Mouse (Mus musculus): ENCODE measurements around the gene C2cd4a. TPM values are rescaled to one million over a fixed set of nuclear protein-coding genes. Genes with fewer than 3 reads are reported as not detected.

C2cd4a gene
- polyA plus RNA-seq, 1 experiment from 2014 or later: not detected

GRCm38 (mm10) chr9:67864011-67864410, 31.9 kb upstream of the C2cd4a start:
- H3K9me3 ChIP-seq (ENCODE audit: control insufficient read depth, low read length): no peaks in the 10 kb centered on the region
- ATAC-seq (ENCODE audit: low FRiP score) (no peak), DNase-seq (ENCODE audit: low spot score, missing footprints) (no peak)
- H3K36me3 ChIP-seq (ENCODE audit: control insufficient read depth, insufficient read depth, low read length): no peaks in the 10 kb centered on the region
- H3K27me3 ChIP-seq (ENCODE audit: control insufficient read depth, insufficient read depth, low read length): no peaks in the 10 kb centered on the region
- H3K4me3 ChIP-seq (ENCODE audit: low read depth, low read length): no peak overlapping the region
- H3K27ac ChIP-seq (ENCODE audit: low read depth, low read length): no peak overlapping the region
- no peak overlapping the region for H3K4me2 ChIP-seq
- 66% methylated on average over 4 of the region's 4 CpGs for WGBS
- no peak overlapping the region for H3K9ac ChIP-seq (ENCODE audit: low read length)
- no peaks in the 10 kb centered on the region for H3K4me1 ChIP-seq (ENCODE audit: control insufficient read depth, insufficient read depth, low read length)

GRCm38 (mm10) chr9:67863332-67863731, 31.2 kb upstream of the C2cd4a start:
- H3K27me3 ChIP-seq (ENCODE audit: control insufficient read depth, insufficient read depth, low read length): no peaks in the 10 kb centered on the region
- WGBS: 90% methylated on average over 5 of the region's 5 CpGs
- H3K9me3 ChIP-seq (ENCODE audit: control insufficient read depth, low read length): no peaks in the 10 kb centered on the region
- H3K4me1 ChIP-seq (ENCODE audit: control insufficient read depth, insufficient read depth, low read length): no peaks in the 10 kb centered on the region
- DNase-seq (ENCODE audit: low spot score, missing footprints) (no peak), ATAC-seq (ENCODE audit: low FRiP score) (no peak)
- H3K9ac ChIP-seq (ENCODE audit: low read length): no peak overlapping the region
- no peak overlapping the region for H3K4me2 ChIP-seq
- H3K36me3 ChIP-seq (ENCODE audit: control insufficient read depth, insufficient read depth, low read length): no peaks in the 10 kb centered on the region
- no peak overlapping the region for H3K4me3 ChIP-seq (ENCODE audit: low read depth, low read length)
- no peak overlapping the region for H3K27ac ChIP-seq (ENCODE audit: low read depth, low read length)

GRCm38 (mm10) chr9:67860273-67860672, 28.1 kb upstream of the C2cd4a start:
- ATAC-seq (ENCODE audit: low FRiP score): no peak
- no peaks in the 10 kb centered on the region; the same call in 1 of the 2 replicates for H3K36me3 ChIP-seq (ENCODE audit: control insufficient read depth, insufficient read depth, low read length)
- no peak overlapping the region for H3K9ac ChIP-seq (ENCODE audit: low read length)
- H3K9me3 ChIP-seq (ENCODE audit: control insufficient read depth, low read length): no peaks in the 10 kb centered on the region
- DNase-seq (ENCODE audit: low spot score, missing footprints): no peak
- no peaks in the 10 kb centered on the region for H3K4me1 ChIP-seq (ENCODE audit: control insufficient read depth, insufficient read depth, low read length)
- H3K4me3 ChIP-seq (ENCODE audit: low read depth, low read length): no peak overlapping the region
- H3K4me2 ChIP-seq: no peak overlapping the region
- no peaks in the 10 kb centered on the region for H3K27me3 ChIP-seq (ENCODE audit: control insufficient read depth, insufficient read depth, low read length)
- H3K27ac ChIP-seq (ENCODE audit: low read depth, low read length): no peak overlapping the region
- WGBS: 90% methylated on average over 2 of the region's 2 CpGs

GRCm38 (mm10) chr9:67851150-67851549, 19.0 kb upstream of the C2cd4a start:
- no peaks in the 10 kb centered on the region for H3K36me3 ChIP-seq (ENCODE audit: control insufficient read depth, insufficient read depth, low read length)
- H3K9me3 ChIP-seq (ENCODE audit: control insufficient read depth, low read length): no peaks in the 10 kb centered on the region
- no peaks in the 10 kb centered on the region for H3K4me1 ChIP-seq (ENCODE audit: control insufficient read depth, insufficient read depth, low read length)
- DNase-seq (ENCODE audit: low spot score, missing footprints): no peak
- H3K4me3 ChIP-seq (ENCODE audit: low read depth, low read length): no peak overlapping the region
- no peak overlapping the region for H3K9ac ChIP-seq (ENCODE audit: low read length)
- no peak overlapping the region for H3K4me2 ChIP-seq
- H3K27me3 ChIP-seq (ENCODE audit: control insufficient read depth, insufficient read depth, low read length): no peaks in the 10 kb centered on the region
- no peak overlapping the region for H3K27ac ChIP-seq (ENCODE audit: low read depth, low read length)
- WGBS: 82% methylated on average over 4 of the region's 4 CpGs
- no peak for ATAC-seq (ENCODE audit: low FRiP score)

GRCm38 (mm10) chr9:67849846-67850245, 17.7 kb upstream of the C2cd4a start:
- DNase-seq (ENCODE audit: low spot score, missing footprints) (no peak), ATAC-seq (ENCODE audit: low FRiP score) (no peak)
- no peak overlapping the region for H3K4me2 ChIP-seq
- no peaks in the 10 kb centered on the region for H3K27me3 ChIP-seq (ENCODE audit: control insufficient read depth, insufficient read depth, low read length)
- H3K9me3 ChIP-seq (ENCODE audit: control insufficient read depth, low read length): no peaks in the 10 kb centered on the region
- H3K36me3 ChIP-seq (ENCODE audit: control insufficient read depth, insufficient read depth, low read length): no peaks in the 10 kb centered on the region
- WGBS: 96% methylated on average over 3 of the region's 3 CpGs
- no peak overlapping the region for H3K27ac ChIP-seq (ENCODE audit: low read depth, low read length)
- no peak overlapping the region for H3K9ac ChIP-seq (ENCODE audit: low read length)
- H3K4me3 ChIP-seq (ENCODE audit: low read depth, low read length): no peak overlapping the region
- H3K4me1 ChIP-seq (ENCODE audit: control insufficient read depth, insufficient read depth, low read length): no peaks in the 10 kb centered on the region

- 87% methylated on average over 12 of the region's 12 CpGs for WGBS
- Histone ChIP-seq H3K36me3 (ENCODE audit: control insufficient read depth, insufficient read depth, low read length) (no peaks in the 10 kb centered on the region), H3K27ac (ENCODE audit: low read depth, low read length) (no peak overlapping the region), H3K9ac (ENCODE audit: low read length) (no peak overlapping the region), H3K4me2 (no peak overlapping the region), H3K9me3 (ENCODE audit: control insufficient read depth, low read length) (no peaks in the 10 kb centered on the region), H3K27me3 (ENCODE audit: control insufficient read depth, insufficient read depth, low read length) (no peaks in the 10 kb centered on the region), H3K4me3 (ENCODE audit: low read depth, low read length) (no peak overlapping the region), H3K4me1 (ENCODE audit: control insufficient read depth, insufficient read depth, low read length) (no peaks in the 10 kb centered on the region)
- no peak for ATAC-seq (ENCODE audit: low FRiP score)
- DNase-seq (ENCODE audit: low spot score, missing footprints): no peak
Measured at GRCm38 (mm10) chr9:67849397-67849796, 17.3 kb upstream of the C2cd4a start.

GRCm38 (mm10) chr9:67847606-67848005, 15.5 kb upstream of the C2cd4a start:
- WGBS: 94% methylated on average over 3 of the region's 3 CpGs
- no peak for DNase-seq (ENCODE audit: low spot score, missing footprints)
- Histone ChIP-seq H3K4me1 (ENCODE audit: control insufficient read depth, insufficient read depth, low read length) (no peaks in the 10 kb centered on the region), H3K4me3 (ENCODE audit: low read depth, low read length) (no peak overlapping the region), H3K4me2 (no peak overlapping the region), H3K27ac (ENCODE audit: low read depth, low read length) (no peak overlapping the region), H3K9me3 (ENCODE audit: control insufficient read depth, low read length) (no peaks in the 10 kb centered on the region), H3K36me3 (ENCODE audit: control insufficient read depth, insufficient read depth, low read length) (no peaks in the 10 kb centered on the region), H3K9ac (ENCODE audit: low read length) (no peak overlapping the region), H3K27me3 (ENCODE audit: control insufficient read depth, insufficient read depth, low read length) (no peaks in the 10 kb centered on the region)
- ATAC-seq (ENCODE audit: low FRiP score): no peak

GRCm38 (mm10) chr9:67846089-67846488, 14.0 kb upstream of the C2cd4a start:
- DNase-seq (ENCODE audit: low spot score, missing footprints) (no peak), ATAC-seq (ENCODE audit: low FRiP score) (no peak)
- Histone ChIP-seq H3K36me3 (ENCODE audit: control insufficient read depth, insufficient read depth, low read length) (no peaks in the 10 kb centered on the region), H3K27me3 (ENCODE audit: control insufficient read depth, insufficient read depth, low read length) (no peaks in the 10 kb centered on the region), H3K4me1 (ENCODE audit: control insufficient read depth, insufficient read depth, low read length) (0 out of 2 replicates have a peak, but pooled peaks cover 1% of the 10 kb centered on the region), H3K4me2 (no peak overlapping the region), H3K27ac (ENCODE audit: low read depth, low read length) (no peak overlapping the region), H3K4me3 (ENCODE audit: low read depth, low read length) (no peak overlapping the region), H3K9ac (ENCODE audit: low read length) (no peak overlapping the region), H3K9me3 (ENCODE audit: control insufficient read depth, low read length) (no peaks in the 10 kb centered on the region)
- WGBS: 96% methylated on average over 2 of the region's 2 CpGs

- DNase-seq (ENCODE audit: low spot score, missing footprints): no peak
- Histone ChIP-seq H3K4me3 (ENCODE audit: low read depth, low read length) (no peak overlapping the region), H3K36me3 (ENCODE audit: control insufficient read depth, insufficient read depth, low read length) (no peaks in the 10 kb centered on the region), H3K4me2 (no peak overlapping the region), H3K9ac (ENCODE audit: low read length) (no peak overlapping the region), H3K27ac (ENCODE audit: low read depth, low read length) (no peak overlapping the region), H3K9me3 (ENCODE audit: control insufficient read depth, low read length) (no peaks in the 10 kb centered on the region), H3K27me3 (ENCODE audit: control insufficient read depth, insufficient read depth, low read length) (no peaks in the 10 kb centered on the region), H3K4me1 (ENCODE audit: control insufficient read depth, insufficient read depth, low read length) (peaks cover 6% of the 10 kb centered on the region; the same call in 1 of the 2 replicates)
- ATAC-seq (ENCODE audit: low FRiP score): no peak
- 93% methylated on average over 5 of the region's 5 CpGs for WGBS
Measured at GRCm38 (mm10) chr9:67845648-67846047, 13.5 kb upstream of the C2cd4a start.

- Histone ChIP-seq H3K9ac (ENCODE audit: low read length) (no peak overlapping the region), H3K9me3 (ENCODE audit: control insufficient read depth, low read length) (no peaks in the 10 kb centered on the region), H3K27me3 (ENCODE audit: control insufficient read depth, insufficient read depth, low read length) (no peaks in the 10 kb centered on the region), H3K27ac (ENCODE audit: low read depth, low read length) (no peak overlapping the region), H3K4me3 (ENCODE audit: low read depth, low read length) (no peak overlapping the region), H3K36me3 (ENCODE audit: control insufficient read depth, insufficient read depth, low read length) (no peaks in the 10 kb centered on the region), H3K4me1 (ENCODE audit: control insufficient read depth, insufficient read depth, low read length) (peaks cover 6% of the 10 kb centered on the region; the same call in 1 of the 2 replicates), H3K4me2 (no peak overlapping the region)
- ATAC-seq (ENCODE audit: low FRiP score) (no peak), DNase-seq (ENCODE audit: low spot score, missing footprints) (no peak)
- 89% methylated on average over 4 of the region's 4 CpGs for WGBS
Measured at GRCm38 (mm10) chr9:67845012-67845411, 12.9 kb upstream of the C2cd4a start.

Data from midbrain, embryonic 11.5 days (tissue).